Mouse (Mus musculus): Measurements from ENCODE around the gene Slc22a15. TPM values are rescaled to one million over a fixed set of nuclear protein-coding genes. Genes with fewer than 3 reads are reported as not detected.
A peak's percentile ranks its signal among the peaks of the same experiment; 100 is the strongest.

Gene Slc22a15
- polyA plus RNA-seq, 1 experiment from 2014 or later, result 5.7 TPM

- H3K4me2 ChIP-seq (ENCODE audit: low read depth, low read length), result no peak overlapping the region
- no peak overlapping the region for H3K4me3 ChIP-seq (ENCODE audit: low read length)
- no peaks in the 10 kb centered on the region for H3K36me3 ChIP-seq (ENCODE audit: control insufficient read depth, insufficient read depth, low read length)
- no peak for ATAC-seq
- no peaks in the 10 kb centered on the region for H3K9me3 ChIP-seq (ENCODE audit: control insufficient read depth, low read length)
- 54% methylated on average over 7 of the region's 7 CpGs for WGBS
- no peak overlapping the region for H3K27ac ChIP-seq (ENCODE audit: low read length)
- H3K9ac ChIP-seq (ENCODE audit: low read depth, low read length), result no peak overlapping the region
- H3K27me3 ChIP-seq (replicated peaks; ENCODE audit: control insufficient read depth, insufficient read depth, low read length), result no peaks in the 10 kb centered on the region
- peaks cover 13% of the 10 kb centered on the region for H3K4me1 ChIP-seq (ENCODE audit: control insufficient read depth, insufficient read depth, low read length)
Observed at GRCm38 (mm10) chr3:101922366-101922765, 1.9 kb downstream of the Slc22a15 start.

GRCm38 (mm10) chr3:101918526-101918925 is 5.7 kb downstream of the Slc22a15 start:
- no peaks in the 10 kb centered on the region for H3K9me3 ChIP-seq (ENCODE audit: control insufficient read depth, low read length)
- no peak overlapping the region for H3K4me2 ChIP-seq (ENCODE audit: low read depth, low read length)
- H3K27ac ChIP-seq (ENCODE audit: low read length), result no peak overlapping the region
- H3K9ac ChIP-seq (ENCODE audit: low read depth, low read length), result no peak overlapping the region
- no peaks in the 10 kb centered on the region for H3K27me3 ChIP-seq (replicated peaks; ENCODE audit: control insufficient read depth, insufficient read depth, low read length)
- H3K4me1 ChIP-seq (ENCODE audit: control insufficient read depth, insufficient read depth, low read length), result peaks cover 7% of the 10 kb centered on the region; the same call in 1 of the 2 replicates
- H3K36me3 ChIP-seq (ENCODE audit: control insufficient read depth, insufficient read depth, low read length), result no peaks in the 10 kb centered on the region
- no peak overlapping the region for H3K4me3 ChIP-seq (ENCODE audit: low read length)
- no peak for ATAC-seq
- 92% methylated on average over 3 of the region's 3 CpGs for WGBS

GRCm38 (mm10) chr3:101917665-101918064 is 6.6 kb downstream of the Slc22a15 start:
- WGBS, result 33% methylated on average over 3 of the region's 3 CpGs
- Histone ChIP-seq H3K9me3 (ENCODE audit: control insufficient read depth, low read length) (no peaks in the 10 kb centered on the region), H3K27ac (ENCODE audit: low read length) (no peak overlapping the region), H3K9ac (ENCODE audit: low read depth, low read length) (no peak overlapping the region), H3K36me3 (ENCODE audit: control insufficient read depth, insufficient read depth, low read length) (no peaks in the 10 kb centered on the region), H3K4me3 (ENCODE audit: low read length) (no peak overlapping the region), H3K4me1 (ENCODE audit: control insufficient read depth, insufficient read depth, low read length) (0 out of 2 replicates have a peak, but pooled peaks cover 2% of the 10 kb centered on the region), H3K4me2 (ENCODE audit: low read depth, low read length) (no peak overlapping the region), H3K27me3 (replicated peaks; ENCODE audit: control insufficient read depth, insufficient read depth, low read length) (no peaks in the 10 kb centered on the region)
- no peak for ATAC-seq

GRCm38 (mm10) chr3:101916525-101916924 is 7.7 kb downstream of the Slc22a15 start:
- WGBS, result 65% methylated on average over 5 of the region's 5 CpGs
- H3K27ac ChIP-seq (ENCODE audit: low read length), result no peak overlapping the region
- no peak for ATAC-seq

GRCm38 (mm10) chr3:101915048-101915801 is 9.0 kb downstream of the Slc22a15 start:
- Histone ChIP-seq H3K27ac (ENCODE audit: low read length) (no peak overlapping the region), H3K4me2 (ENCODE audit: low read depth, low read length) (no peak overlapping the region), H3K4me1 (ENCODE audit: control insufficient read depth, insufficient read depth, low read length) (0 out of 2 replicates have a peak, but pooled peaks cover 2% of the 10 kb centered on the region), H3K4me3 (ENCODE audit: low read length) (no peak overlapping the region), H3K9me3 (ENCODE audit: control insufficient read depth, low read length) (no peaks in the 10 kb centered on the region), H3K9ac (ENCODE audit: low read depth, low read length) (no peak overlapping the region), H3K27me3 (replicated peaks; ENCODE audit: control insufficient read depth, insufficient read depth, low read length) (no peaks in the 10 kb centered on the region), H3K36me3 (ENCODE audit: control insufficient read depth, insufficient read depth, low read length) (no peaks in the 10 kb centered on the region)
- peak; percentile 52 for ATAC-seq
- 66% methylated on average over 14 of the region's 14 CpGs for WGBS

More at GRCm38 (mm10) chr3:101916525-101916924, 7.7 kb downstream of the Slc22a15 start:
- H3K4me3 ChIP-seq (ENCODE audit: low read length), result no peak overlapping the region
- 0 out of 2 replicates have a peak, but pooled peaks cover 2% of the 10 kb centered on the region for H3K4me1 ChIP-seq (ENCODE audit: control insufficient read depth, insufficient read depth, low read length)
- H3K36me3 ChIP-seq (ENCODE audit: control insufficient read depth, insufficient read depth, low read length), result no peaks in the 10 kb centered on the region
- no peak overlapping the region for H3K4me2 ChIP-seq (ENCODE audit: low read depth, low read length)
- H3K9ac ChIP-seq (ENCODE audit: low read depth, low read length), result no peak overlapping the region
- no peaks in the 10 kb centered on the region for H3K27me3 ChIP-seq (replicated peaks; ENCODE audit: control insufficient read depth, insufficient read depth, low read length)
- H3K9me3 ChIP-seq (ENCODE audit: control insufficient read depth, low read length), result no peaks in the 10 kb centered on the region

- H3K27ac ChIP-seq (ENCODE audit: low read length), result no peak overlapping the region
- no peak overlapping the region for H3K4me3 ChIP-seq (ENCODE audit: low read length)
- whole genome bisulfite sequencing, result 85% methylated on average over 5 of the region's 5 CpGs
- 0 out of 2 replicates have a peak, but pooled peaks cover 2% of the 10 kb centered on the region for H3K4me1 ChIP-seq (ENCODE audit: control insufficient read depth, insufficient read depth, low read length)
- no peak overlapping the region for H3K4me2 ChIP-seq (ENCODE audit: low read depth, low read length)
- no peak for ATAC-seq
- no peaks in the 10 kb centered on the region for H3K9me3 ChIP-seq (ENCODE audit: control insufficient read depth, low read length)
- H3K36me3 ChIP-seq (ENCODE audit: control insufficient read depth, insufficient read depth, low read length), result no peaks in the 10 kb centered on the region
- H3K27me3 ChIP-seq (replicated peaks; ENCODE audit: control insufficient read depth, insufficient read depth, low read length), result no peaks in the 10 kb centered on the region
- no peak overlapping the region for H3K9ac ChIP-seq (ENCODE audit: low read depth, low read length)
Observed at GRCm38 (mm10) chr3:101914266-101914665, 10.0 kb downstream of the Slc22a15 start.

GRCm38 (mm10) chr3:101912041-101912440 is 12.2 kb downstream of the Slc22a15 start:
- no peaks in the 10 kb centered on the region for H3K36me3 ChIP-seq (ENCODE audit: control insufficient read depth, insufficient read depth, low read length)
- H3K27me3 ChIP-seq (replicated peaks; ENCODE audit: control insufficient read depth, insufficient read depth, low read length), result no peaks in the 10 kb centered on the region
- no peaks in the 10 kb centered on the region for H3K9me3 ChIP-seq (ENCODE audit: control insufficient read depth, low read length)
- H3K4me2 ChIP-seq (ENCODE audit: low read depth, low read length), result no peak overlapping the region
- H3K9ac ChIP-seq (ENCODE audit: low read depth, low read length), result no peak overlapping the region
- H3K4me1 ChIP-seq (ENCODE audit: control insufficient read depth, insufficient read depth, low read length), result no peaks in the 10 kb centered on the region
- no peak overlapping the region for H3K27ac ChIP-seq (ENCODE audit: low read length)
- no peak for ATAC-seq
- 78% methylated on average over 6 of the region's 6 CpGs for WGBS
- H3K4me3 ChIP-seq (ENCODE audit: low read length), result no peak overlapping the region

- Histone ChIP-seq H3K4me2 (ENCODE audit: low read depth, low read length) (no peak overlapping the region), H3K9me3 (ENCODE audit: control insufficient read depth, low read length) (no peaks in the 10 kb centered on the region), H3K4me1 (ENCODE audit: control insufficient read depth, insufficient read depth, low read length) (no peaks in the 10 kb centered on the region), H3K27me3 (replicated peaks; ENCODE audit: control insufficient read depth, insufficient read depth, low read length) (no peaks in the 10 kb centered on the region), H3K27ac (ENCODE audit: low read length) (no peak overlapping the region), H3K9ac (ENCODE audit: low read depth, low read length) (no peak overlapping the region), H3K4me3 (ENCODE audit: low read length) (no peak overlapping the region), H3K36me3 (ENCODE audit: control insufficient read depth, insufficient read depth, low read length) (no peaks in the 10 kb centered on the region)
- 55% methylated on average over 2 of the region's 2 CpGs for WGBS
- ATAC-seq, result no peak
Observed at GRCm38 (mm10) chr3:101907049-101907448, 17.2 kb downstream of the Slc22a15 start.

GRCm38 (mm10) chr3:101904776-101905175 is 19.5 kb downstream of the Slc22a15 start:
- no peaks in the 10 kb centered on the region for H3K9me3 ChIP-seq (ENCODE audit: control insufficient read depth, low read length)
- no peak overlapping the region for H3K4me3 ChIP-seq (ENCODE audit: low read length)
- no peak overlapping the region for H3K27ac ChIP-seq (ENCODE audit: low read length)
- no peak overlapping the region for H3K9ac ChIP-seq (ENCODE audit: low read depth, low read length)
- H3K4me2 ChIP-seq (ENCODE audit: low read depth, low read length), result no peak overlapping the region
- H3K4me1 ChIP-seq (ENCODE audit: control insufficient read depth, insufficient read depth, low read length), result no peaks in the 10 kb centered on the region
- no peaks in the 10 kb centered on the region for H3K36me3 ChIP-seq (ENCODE audit: control insufficient read depth, insufficient read depth, low read length)
- no peaks in the 10 kb centered on the region for H3K27me3 ChIP-seq (replicated peaks; ENCODE audit: control insufficient read depth, insufficient read depth, low read length)
- no peak for ATAC-seq
- 87% methylated on average over 7 of the region's 7 CpGs for WGBS

Measured in intestine, embryonic 16.5 days (tissue).